Mouse (Mus musculus) fat pad, adult 2 months (tissue): ENCODE measurements around the gene Ier3.

Experiments
- DNase-seq: peaks from one replicate; pipeline ENCODE4 v3.0.0-alpha.2; 2011; ENCODE audit warnings: low read depth, low spot score; ENCODE audit errors: extremely low read depth

The Ier3 gene

GRCm38 (mm10) chr17:35821439-35822430 is at the start of gene Ier3:
Gene Ier3, plus strand, starts transcription at chr17:35821684.
- DNase-seq = no peak

- DNase-seq = peak; percentile 61
Measured at GRCm38 (mm10) chr17:35776811-35777609, 44.5 kb upstream of the Ier3 start.

GRCm38 (mm10) chr17:35778965-35779364 is 42.5 kb upstream of the Ier3 start:
- no peak for DNase-seq

GRCm38 (mm10) chr17:35779466-35780205 is 41.8 kb upstream of the Ier3 start:
- no peak for DNase-seq

- DNase-seq = no peak
Measured at GRCm38 (mm10) chr17:35780362-35780761, 41.1 kb upstream of the Ier3 start.

- DNase-seq = no peak
Measured at GRCm38 (mm10) chr17:35782398-35782797, 39.1 kb upstream of the Ier3 start.

GRCm38 (mm10) chr17:35782924-35783323 is 38.6 kb upstream of the Ier3 start:
- DNase-seq = no peak

- no peak for DNase-seq
Measured at GRCm38 (mm10) chr17:35783944-35784343, 37.5 kb upstream of the Ier3 start.

- no peak for DNase-seq
Measured at GRCm38 (mm10) chr17:35785140-35785539, 36.3 kb upstream of the Ier3 start.

- no peak for DNase-seq
Measured at GRCm38 (mm10) chr17:35787493-35787892, 34.0 kb upstream of the Ier3 start.

- DNase-seq = no peak
Measured at GRCm38 (mm10) chr17:35788025-35788424, 33.5 kb upstream of the Ier3 start.

- peak; percentile 57 for DNase-seq
Measured at GRCm38 (mm10) chr17:35790933-35791332, 30.6 kb upstream of the Ier3 start.

- DNase-seq = no peak
Measured at GRCm38 (mm10) chr17:35792837-35793236, 28.6 kb upstream of the Ier3 start.

- no peak for DNase-seq
Measured at GRCm38 (mm10) chr17:35795099-35795498, 26.4 kb upstream of the Ier3 start.

- DNase-seq = no peak
Measured at GRCm38 (mm10) chr17:35795656-35796055, 25.8 kb upstream of the Ier3 start.

GRCm38 (mm10) chr17:35796835-35797234 is 24.6 kb upstream of the Ier3 start:
- no peak for DNase-seq

GRCm38 (mm10) chr17:35800905-35801304 is 20.6 kb upstream of the Ier3 start:
- DNase-seq = no peak

GRCm38 (mm10) chr17:35803020-35803419 is 18.5 kb upstream of the Ier3 start:
- no peak for DNase-seq

- DNase-seq = no peak
Measured at GRCm38 (mm10) chr17:35803858-35804399, 17.6 kb upstream of the Ier3 start.

- DNase-seq = no peak
Measured at GRCm38 (mm10) chr17:35808073-35808472, 13.4 kb upstream of the Ier3 start.

GRCm38 (mm10) chr17:35809395-35809794 is 12.1 kb upstream of the Ier3 start:
- no peak for DNase-seq
